Mouse (Mus musculus): ENCODE measurements at regions not wholly inside any gene's neighbourhood (a gene's known extent, or its start where the extent isn't known, plus 50 kb on each side); places are given as distances from the start of the nearest gene placed in this dataset.

DNA sequence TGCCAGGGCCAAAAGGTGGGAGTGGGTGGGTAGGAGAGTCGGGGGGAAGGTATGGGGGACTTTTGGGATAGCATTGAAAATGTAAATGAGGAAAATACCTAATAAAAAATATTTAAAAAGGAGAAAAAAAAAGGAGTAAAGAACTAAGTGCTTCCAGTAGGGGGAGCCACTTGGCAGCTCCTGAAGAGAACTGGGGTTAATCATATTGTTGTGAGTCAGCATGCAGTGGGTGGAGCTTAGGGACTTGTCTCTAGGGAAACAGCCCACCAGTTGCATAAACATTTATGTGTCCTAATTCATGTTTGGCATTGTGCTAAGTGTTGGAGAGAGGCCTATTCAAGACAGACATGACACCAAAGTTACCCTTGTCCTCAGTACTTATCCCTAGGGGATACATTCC is 466.0 kb upstream of the Gulo start:
- H3K4me3 ChIP-seq, result no peak overlapping the region
- H3K9ac ChIP-seq, result no peak overlapping the region
- H3K4me2 ChIP-seq, result no peak overlapping the region
- 90% methylated on average over 1 of the region's 1 CpGs for WGBS
- H3K27ac ChIP-seq (replicated peaks), result no peak overlapping the region
- no peaks in the 10 kb centered on the region for H3K9me3 ChIP-seq
- H3K36me3 ChIP-seq, result no peaks in the 10 kb centered on the region
- H3K27me3 ChIP-seq, result no peaks in the 10 kb centered on the region
- peaks cover 15% of the 10 kb centered on the region for H3K4me1 ChIP-seq (replicated peaks)
- ATAC-seq (ENCODE audit: low FRiP score, low read depth), result no peak

DNA sequence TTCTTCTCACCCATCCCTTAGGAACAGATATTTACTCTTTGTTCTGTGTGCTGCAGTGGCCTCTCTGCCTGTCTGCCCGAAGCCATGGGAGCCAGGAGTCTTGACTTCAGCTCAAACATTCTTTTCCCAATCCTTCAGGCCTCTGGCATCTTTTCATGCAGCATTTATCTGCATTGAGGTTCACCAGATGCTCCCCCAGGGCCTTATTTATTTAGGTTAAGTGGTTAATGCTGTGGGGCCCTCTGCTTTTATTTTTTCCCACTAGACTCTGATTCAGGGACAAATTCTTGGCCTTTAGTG is 464.2 kb upstream of the Gulo start:
- H3K27me3 ChIP-seq, result no peaks in the 10 kb centered on the region
- 7% methylated on average over 1 of the region's 1 CpGs for WGBS
- H3K9ac ChIP-seq, result no peak overlapping the region
- no peaks in the 10 kb centered on the region for H3K9me3 ChIP-seq
- no peak for ATAC-seq (ENCODE audit: low FRiP score, low read depth)
- H3K4me2 ChIP-seq, result no peak overlapping the region
- no peak overlapping the region for H3K27ac ChIP-seq (replicated peaks)
- no peak overlapping the region for H3K4me3 ChIP-seq
- no peaks in the 10 kb centered on the region for H3K36me3 ChIP-seq
- peaks cover 8% of the 10 kb centered on the region; the same call in 1 of the 2 replicates for H3K4me1 ChIP-seq (replicated peaks)

DNA sequence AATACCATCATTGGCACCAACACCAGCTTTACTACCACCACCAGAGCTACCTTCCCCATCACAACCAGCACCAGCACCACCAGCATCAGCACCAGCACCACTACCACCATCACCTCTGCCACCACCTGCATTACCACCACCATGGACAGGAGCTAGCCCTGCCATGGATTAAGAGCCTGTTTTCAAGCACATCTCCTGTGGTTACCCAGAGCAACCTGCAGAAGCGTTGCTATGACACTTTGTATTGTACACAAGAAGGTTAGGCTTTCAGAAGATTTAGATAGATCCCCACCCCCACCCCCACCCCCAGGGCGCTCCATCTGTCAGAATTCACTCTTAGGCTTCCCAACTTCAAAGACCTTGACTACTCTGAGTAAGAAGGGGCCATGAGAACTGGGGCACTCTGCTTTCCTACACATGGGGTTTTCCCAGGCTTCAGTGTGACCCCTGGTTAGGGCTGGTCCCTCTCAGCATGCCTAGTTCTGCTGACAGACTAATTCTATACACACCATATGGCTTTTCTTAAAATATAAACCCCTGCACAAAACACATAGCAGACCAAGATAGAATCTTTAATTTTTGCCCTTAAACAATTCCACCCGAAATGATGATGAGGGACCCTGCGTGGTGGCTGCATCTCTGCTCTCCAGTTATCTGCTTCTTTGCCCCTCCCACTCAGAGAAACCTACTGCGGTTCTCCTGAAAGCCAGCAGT is 463.7 kb upstream of the Gulo start:
- 48% methylated on average over 5 of the region's 5 CpGs for WGBS
- Histone ChIP-seq H3K9me3 (no peaks in the 10 kb centered on the region), H3K36me3 (no peaks in the 10 kb centered on the region), H3K4me2 (no peak overlapping the region), H3K27me3 (no peaks in the 10 kb centered on the region), H3K9ac (no peak overlapping the region), H3K4me1 (replicated peaks) (peaks cover 8% of the 10 kb centered on the region; the same call in 1 of the 2 replicates), H3K4me3 (no peak overlapping the region), H3K27ac (replicated peaks) (no peak overlapping the region)
- ATAC-seq (ENCODE audit: low FRiP score, low read depth), result no peak

DNA sequence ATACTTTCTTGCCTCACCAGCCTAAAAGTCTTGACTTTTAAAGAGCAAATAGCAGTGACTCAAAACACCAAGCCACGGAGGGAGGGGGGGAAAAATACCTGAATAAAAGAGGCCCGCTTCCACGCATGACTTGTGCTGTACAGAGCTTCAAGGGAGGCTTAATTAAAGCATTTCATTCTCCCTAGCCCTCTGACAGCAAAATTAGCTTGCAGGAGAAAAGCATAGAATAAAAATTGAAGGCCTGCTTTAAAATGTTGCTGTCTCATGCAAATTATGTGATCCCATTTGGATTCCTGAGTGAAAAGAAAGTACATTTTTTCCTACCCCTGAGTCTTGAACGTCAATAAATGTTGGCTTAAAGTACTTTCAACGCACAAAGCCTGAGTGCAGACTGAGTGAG is 453.1 kb upstream of the Gulo start:
- whole genome bisulfite sequencing, result 58% methylated on average over 5 of the region's 5 CpGs
- no peaks in the 10 kb centered on the region for H3K36me3 ChIP-seq
- no peaks in the 10 kb centered on the region for H3K27me3 ChIP-seq
- H3K27ac ChIP-seq (replicated peaks), result no peak overlapping the region
- H3K4me2 ChIP-seq, result no peak overlapping the region
- H3K4me3 ChIP-seq, result no peak overlapping the region
- no peak for ATAC-seq (ENCODE audit: low FRiP score, low read depth)
- H3K9me3 ChIP-seq, result no peaks in the 10 kb centered on the region
- no peak overlapping the region for H3K9ac ChIP-seq
- no peaks in the 10 kb centered on the region for H3K4me1 ChIP-seq (replicated peaks)

DNA sequence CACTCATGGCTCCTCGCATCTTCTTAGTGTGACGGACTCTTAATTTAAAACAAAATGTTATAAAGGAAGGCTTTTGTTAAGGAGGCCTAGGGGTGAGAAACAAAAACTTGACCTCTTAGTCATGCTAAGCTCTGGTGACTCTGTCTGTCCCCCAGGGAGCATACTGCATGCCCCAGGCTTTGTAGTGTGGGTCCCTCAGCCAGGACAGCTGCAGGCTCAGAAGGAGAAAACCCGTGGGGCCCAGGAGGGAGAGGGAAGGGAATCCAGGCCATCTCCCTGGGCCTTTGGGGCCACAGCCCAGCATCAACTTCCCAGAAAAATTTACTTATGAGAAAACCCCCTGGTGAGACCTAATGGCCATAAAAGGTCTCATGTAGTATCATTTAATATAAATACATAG is 451.8 kb upstream of the Gulo start:
- Histone ChIP-seq H3K9me3 (no peaks in the 10 kb centered on the region), H3K27me3 (no peaks in the 10 kb centered on the region), H3K4me1 (replicated peaks) (no peaks in the 10 kb centered on the region), H3K36me3 (no peaks in the 10 kb centered on the region), H3K4me2 (no peak overlapping the region), H3K27ac (replicated peaks) (no peak overlapping the region), H3K4me3 (no peak overlapping the region), H3K9ac (no peak overlapping the region)
- ATAC-seq (ENCODE audit: low FRiP score, low read depth), result no peak
- 31% methylated on average over 3 of the region's 3 CpGs for WGBS

DNA sequence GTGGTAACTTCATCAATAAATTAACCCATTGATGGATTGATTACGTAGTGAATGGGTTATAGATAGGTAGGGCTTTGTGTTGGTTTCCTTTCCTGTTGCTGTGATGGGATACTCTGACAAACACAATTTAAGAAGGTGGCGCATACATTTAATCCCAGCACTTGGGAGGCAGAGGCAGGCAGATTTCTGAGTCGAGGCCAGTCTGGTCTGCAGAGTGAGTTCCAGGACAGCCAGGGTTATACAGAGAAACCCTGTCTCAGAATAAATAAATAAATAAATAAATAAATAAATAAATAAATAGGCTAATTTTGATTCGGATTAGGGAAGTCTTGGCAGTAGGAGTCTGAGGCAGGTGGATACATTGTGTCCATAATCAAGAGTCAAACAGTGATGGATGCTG is 449.7 kb upstream of the Gulo start:
- WGBS, result 95% methylated on average over 4 of the region's 4 CpGs
- no peaks in the 10 kb centered on the region for H3K4me1 ChIP-seq (replicated peaks)
- no peak overlapping the region for H3K9ac ChIP-seq
- H3K4me3 ChIP-seq, result no peak overlapping the region
- H3K9me3 ChIP-seq, result no peaks in the 10 kb centered on the region
- H3K27ac ChIP-seq (replicated peaks), result no peak overlapping the region
- ATAC-seq (ENCODE audit: low FRiP score, low read depth), result no peak
- H3K4me2 ChIP-seq, result no peak overlapping the region
- H3K27me3 ChIP-seq, result no peaks in the 10 kb centered on the region
- no peaks in the 10 kb centered on the region for H3K36me3 ChIP-seq

DNA sequence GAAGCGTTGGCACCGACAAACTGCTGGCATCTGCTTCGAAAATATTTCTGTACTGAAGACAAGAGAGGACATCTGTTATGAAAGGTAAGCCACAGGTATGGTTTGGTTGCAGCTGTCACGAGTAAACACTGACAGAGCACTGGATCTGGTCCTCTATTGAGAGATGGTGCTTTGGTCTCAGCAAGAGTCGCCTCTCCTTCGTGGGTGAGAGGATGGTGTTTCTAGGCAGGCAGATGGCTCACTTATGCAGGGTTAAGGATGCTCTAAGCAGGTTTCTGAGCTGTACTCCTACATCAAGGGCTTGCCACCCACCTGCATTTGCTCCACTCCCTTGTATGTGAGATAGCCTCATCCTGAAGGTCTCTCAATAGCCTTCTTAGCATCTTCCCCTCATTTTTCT is 448.3 kb upstream of the Gulo start:
- H3K4me3 ChIP-seq, result no peak overlapping the region
- H3K4me2 ChIP-seq, result no peak overlapping the region
- H3K27ac ChIP-seq (replicated peaks), result no peak overlapping the region
- no peaks in the 10 kb centered on the region for H3K4me1 ChIP-seq (replicated peaks)
- H3K9ac ChIP-seq, result no peak overlapping the region
- no peaks in the 10 kb centered on the region for H3K9me3 ChIP-seq
- H3K27me3 ChIP-seq, result no peaks in the 10 kb centered on the region
- H3K36me3 ChIP-seq, result no peaks in the 10 kb centered on the region
- ATAC-seq (ENCODE audit: low FRiP score, low read depth), result no peak
- 90% methylated on average over 6 of the region's 6 CpGs for WGBS

DNA sequence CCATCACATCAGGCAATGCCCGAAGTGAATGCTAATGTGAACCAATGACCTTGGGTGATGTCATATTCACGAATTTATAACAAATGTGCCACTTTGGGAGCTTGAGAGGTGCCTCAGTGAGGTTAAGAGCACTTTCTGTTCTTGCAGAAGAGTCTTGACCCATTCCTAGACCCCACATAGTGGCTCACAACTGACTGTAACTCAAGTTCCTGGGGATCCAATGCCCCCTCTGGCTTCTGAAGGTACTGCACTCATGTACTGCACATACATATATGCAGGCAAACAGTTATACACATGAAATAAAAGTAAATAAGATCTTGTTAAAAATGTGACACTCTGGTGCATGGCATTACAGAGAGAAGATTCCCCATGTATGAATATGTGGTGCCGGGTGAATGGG is 443.8 kb upstream of the Gulo start:
- no peaks in the 10 kb centered on the region for H3K9me3 ChIP-seq
- no peak for ATAC-seq (ENCODE audit: low FRiP score, low read depth)
- no peaks in the 10 kb centered on the region for H3K36me3 ChIP-seq
- H3K4me3 ChIP-seq, result no peak overlapping the region
- H3K4me2 ChIP-seq, result no peak overlapping the region
- no peaks in the 10 kb centered on the region for H3K27me3 ChIP-seq
- no peak overlapping the region for H3K9ac ChIP-seq
- no peak overlapping the region for H3K27ac ChIP-seq (replicated peaks)
- peaks cover 8% of the 10 kb centered on the region; the same call in 1 of the 2 replicates for H3K4me1 ChIP-seq (replicated peaks)
- 89% methylated on average over 3 of the region's 3 CpGs for WGBS

DNA sequence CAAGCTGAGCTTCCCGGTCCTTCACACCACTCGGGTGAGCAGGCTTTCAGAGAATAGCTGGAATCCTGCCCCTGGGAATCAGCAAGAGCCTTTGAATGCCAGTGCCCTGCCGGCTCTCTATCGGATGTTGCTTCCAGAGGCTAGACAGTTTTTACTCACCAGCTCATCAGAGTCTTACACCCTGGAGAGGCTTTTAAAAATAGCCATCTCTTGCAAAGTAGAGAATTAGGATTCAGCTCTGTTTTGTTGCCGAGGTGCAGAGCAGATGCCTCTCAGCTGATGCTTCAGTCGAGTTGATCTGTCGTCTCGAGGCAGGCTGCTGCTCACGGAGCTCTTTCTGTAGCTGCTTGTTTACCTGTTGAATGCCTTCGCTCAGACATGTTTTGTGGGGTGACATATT is 441.3 kb upstream of the Gulo start:
- Histone ChIP-seq H3K4me2 (peak overlapping the region; percentile 14; the same call in 1 of the 2 replicates), H3K36me3 (no peaks in the 10 kb centered on the region), H3K9me3 (no peaks in the 10 kb centered on the region), H3K4me3 (no peak overlapping the region), H3K4me1 (replicated peaks) (peaks cover 8% of the 10 kb centered on the region; the same call in 1 of the 2 replicates), H3K9ac (no peak overlapping the region), H3K27ac (replicated peaks) (no peak overlapping the region), H3K27me3 (no peaks in the 10 kb centered on the region)
- no peak for ATAC-seq (ENCODE audit: low FRiP score, low read depth)
- WGBS, result 49% methylated on average over 10 of the region's 10 CpGs

DNA sequence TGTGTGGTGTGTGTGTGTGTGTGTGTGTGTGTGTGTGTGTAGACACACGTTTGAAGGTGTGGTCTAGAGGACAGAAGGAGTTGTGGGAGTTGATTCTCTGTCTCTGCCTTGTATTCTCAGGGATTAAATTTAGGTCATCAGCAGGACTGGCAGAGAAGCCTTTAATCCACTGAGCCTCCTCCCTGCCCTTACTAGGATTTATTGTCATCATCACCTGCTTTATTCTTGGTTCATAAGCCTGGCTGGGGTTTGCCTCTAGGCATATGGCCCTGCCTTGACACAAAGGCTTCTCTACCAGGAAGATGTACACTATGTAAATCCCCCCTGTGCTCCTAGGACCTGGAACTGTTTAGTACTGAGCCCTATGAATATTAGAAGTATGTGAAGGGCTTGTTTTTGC is 433.6 kb upstream of the Gulo start:
- no peak for ATAC-seq (ENCODE audit: low FRiP score, low read depth)

DNA sequence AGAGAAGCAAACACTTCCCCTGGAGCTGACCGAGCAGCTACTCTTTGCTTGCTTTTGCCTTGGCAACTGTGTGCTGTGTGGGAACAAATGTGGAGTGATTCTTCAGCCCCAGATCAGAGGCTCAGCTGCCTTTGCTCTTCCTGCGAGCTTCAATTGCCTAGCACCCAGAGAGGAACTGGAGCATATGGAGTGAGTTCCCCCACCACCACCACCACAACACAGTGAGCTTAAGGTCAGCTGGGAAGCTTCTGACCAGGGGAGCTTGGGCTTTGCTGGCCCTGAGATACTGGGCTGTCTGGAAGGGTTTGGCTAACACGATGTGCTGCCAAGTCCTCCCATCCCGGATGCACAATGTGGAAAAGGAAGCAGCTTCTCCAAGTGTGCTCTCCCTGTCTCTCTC is 432.8 kb upstream of the Gulo start:
- ATAC-seq (ENCODE audit: low FRiP score, low read depth), result no peak
- peak overlapping the region; percentile 38; the same call in 1 of the 2 replicates for H3K27ac ChIP-seq (replicated peaks)
- WGBS, result 49% methylated on average over 4 of the region's 4 CpGs

More for the DNA sequence above, 433.6 kb upstream of the Gulo start:
- no peak overlapping the region for H3K9ac ChIP-seq
- H3K36me3 ChIP-seq, result no peaks in the 10 kb centered on the region
- H3K27ac ChIP-seq (replicated peaks), result no peak overlapping the region
- no peaks in the 10 kb centered on the region for H3K9me3 ChIP-seq
- no peaks in the 10 kb centered on the region for H3K27me3 ChIP-seq
- H3K4me2 ChIP-seq, result no peak overlapping the region
- 27% methylated on average over 1 of the region's 1 CpGs for WGBS
- H3K4me3 ChIP-seq, result no peak overlapping the region
- H3K4me1 ChIP-seq (replicated peaks), result no peaks in the 10 kb centered on the region

DNA sequence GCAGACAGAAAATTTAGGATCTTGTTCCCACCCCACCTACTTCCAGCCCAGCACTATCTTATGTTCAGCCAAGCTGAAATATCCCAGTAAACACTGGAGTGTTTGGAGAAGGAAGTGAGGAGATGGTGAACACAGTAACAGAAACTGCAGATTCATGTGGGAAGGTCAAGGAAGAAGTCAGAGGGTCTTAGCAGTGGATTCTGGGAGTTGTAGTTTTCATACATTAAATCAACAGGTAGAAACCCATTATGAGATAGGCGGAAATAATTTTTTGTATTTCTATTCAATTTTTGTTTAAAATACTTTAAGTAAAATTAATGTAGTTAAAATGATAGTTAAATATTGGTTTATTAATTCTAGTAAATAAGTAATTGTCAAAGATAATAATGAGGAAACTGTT is 429.6 kb upstream of the Gulo start:
- no peak for ATAC-seq (ENCODE audit: low FRiP score, low read depth)
- Histone ChIP-seq H3K27ac (replicated peaks) (no peak overlapping the region), H3K4me1 (replicated peaks) (no peaks in the 10 kb centered on the region), H3K9ac (no peak overlapping the region), H3K27me3 (no peaks in the 10 kb centered on the region), H3K4me2 (no peak overlapping the region), H3K4me3 (no peak overlapping the region), H3K36me3 (no peaks in the 10 kb centered on the region), H3K9me3 (no peaks in the 10 kb centered on the region)
- WGBS, result 96% methylated on average over 1 of the region's 1 CpGs

More for the DNA sequence above, 432.8 kb upstream of the Gulo start:
- H3K9me3 ChIP-seq, result no peaks in the 10 kb centered on the region
- H3K4me3 ChIP-seq, result no peak overlapping the region
- H3K9ac ChIP-seq, result no peak overlapping the region
- no peaks in the 10 kb centered on the region for H3K4me1 ChIP-seq (replicated peaks)
- H3K36me3 ChIP-seq, result no peaks in the 10 kb centered on the region
- H3K4me2 ChIP-seq, result no peak overlapping the region
- no peaks in the 10 kb centered on the region for H3K27me3 ChIP-seq

DNA sequence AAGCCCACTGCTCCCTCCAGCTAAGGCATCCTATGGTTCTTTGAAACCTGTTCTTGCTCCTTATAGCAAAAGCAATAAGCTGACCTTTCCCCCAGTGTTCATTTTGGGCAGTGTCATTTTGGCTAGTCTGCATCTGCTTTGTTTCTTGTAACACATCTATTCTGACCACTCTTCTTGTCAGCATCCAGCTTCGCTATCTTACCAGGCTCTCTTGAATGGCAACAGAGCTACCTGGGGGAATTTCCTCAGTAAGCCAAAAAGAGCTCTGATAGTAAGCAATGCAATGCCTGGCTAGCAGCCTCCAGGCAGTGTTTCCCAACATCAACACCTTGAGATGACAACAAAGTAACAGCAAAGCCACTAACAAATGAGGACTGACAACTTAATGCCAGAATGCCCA is 429.0 kb upstream of the Gulo start:
- H3K27me3 ChIP-seq, result no peaks in the 10 kb centered on the region
- H3K4me1 ChIP-seq (replicated peaks), result no peaks in the 10 kb centered on the region
- no peak for ATAC-seq (ENCODE audit: low FRiP score, low read depth)
- H3K4me3 ChIP-seq, result no peak overlapping the region
- WGBS, result 91% methylated on average over 1 of the region's 1 CpGs
- no peak overlapping the region for H3K4me2 ChIP-seq
- H3K36me3 ChIP-seq, result no peaks in the 10 kb centered on the region
- H3K9me3 ChIP-seq, result no peaks in the 10 kb centered on the region
- no peak overlapping the region for H3K9ac ChIP-seq
- H3K27ac ChIP-seq (replicated peaks), result no peak overlapping the region
